Mouse (Mus musculus): Measurements from ENCODE around the gene Abcc8. TPM values are rescaled to one million over a fixed set of nuclear protein-coding genes. Genes with fewer than 3 reads are reported as not detected.

Gene Abcc8
- polyA plus RNA-seq, 1 experiment: not detected

DNA sequence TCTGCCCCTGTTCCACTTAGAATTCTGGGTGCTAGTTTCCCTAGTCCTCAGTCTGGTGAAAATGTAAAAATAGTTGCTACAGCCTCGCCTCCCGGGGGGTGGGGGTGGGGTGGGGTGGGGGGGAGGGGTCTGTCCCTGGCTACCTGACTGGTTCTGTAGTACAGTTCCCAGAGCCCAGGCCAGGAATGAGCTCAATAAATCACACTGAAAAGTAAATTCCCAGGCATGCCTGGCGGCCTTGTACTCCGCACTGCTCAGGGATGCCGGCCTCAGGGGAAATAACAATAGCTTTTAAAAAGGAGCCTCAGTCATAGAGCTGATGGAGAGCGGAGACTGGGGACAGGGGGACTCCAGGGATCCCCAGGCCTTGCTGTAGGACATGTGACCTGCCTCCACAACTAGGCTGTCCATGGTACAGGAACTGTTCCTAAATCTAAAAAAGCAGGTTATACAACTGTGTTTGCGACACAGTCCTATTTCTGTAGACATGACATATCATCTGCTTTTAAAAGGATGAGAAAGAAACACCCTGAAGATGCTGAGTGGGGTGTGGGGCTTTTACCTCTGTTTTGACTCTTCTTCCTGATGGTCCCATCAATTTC, 41.4 kb downstream of the Abcc8 start:
- Histone ChIP-seq H3K4me3 (ENCODE audit: insufficient read depth, poor library complexity, severe bottlenecking) (no peak overlapping the region), H3K79me2 (ENCODE audit: control insufficient read depth, insufficient read depth) (no peaks in the 10 kb centered on the region), H3ac (ENCODE audit: control insufficient read depth, insufficient read length, low read depth) (no peak overlapping the region), H3K36me3 (ENCODE audit: control insufficient read depth, insufficient read depth) (no peaks in the 10 kb centered on the region), H3K79me3 (ENCODE audit: low read depth) (no peaks in the 10 kb centered on the region), H3K27me3 (ENCODE audit: control insufficient read depth, insufficient read depth, insufficient read length) (peaks cover 37% of the 10 kb centered on the region)
- no peak for TF ChIP-seq CEBPB (IDR thresholded peaks at IDR 0.05; ENCODE audit: low read depth)

DNA sequence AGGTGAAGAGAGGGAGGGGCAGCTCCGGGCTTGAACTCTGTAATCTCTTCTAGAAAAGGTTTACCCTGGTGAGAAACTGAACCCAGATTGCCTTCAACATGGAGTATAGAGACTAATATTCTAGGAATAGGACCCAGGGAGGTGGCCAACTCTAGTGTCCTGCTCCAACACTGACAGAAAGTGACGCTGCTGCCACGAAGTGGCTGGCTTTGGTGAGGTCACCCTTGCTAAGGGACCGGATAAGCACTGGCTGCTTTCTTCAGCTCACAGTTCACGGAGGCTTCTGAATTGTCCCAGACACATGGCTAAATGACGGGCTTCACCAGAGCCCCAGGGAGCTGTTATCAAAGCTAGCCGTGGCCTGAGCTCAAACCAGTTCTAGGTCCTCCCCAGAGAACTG, 46.0 kb downstream of the Abcc8 start:
- TF ChIP-seq MYOG (IDR thresholded peaks at IDR 0.05; ENCODE audit: control insufficient read depth, extremely low read depth, insufficient read length): no peak
- no peak for TF ChIP-seq MYOD1 (IDR thresholded peaks at IDR 0.05; ENCODE audit: control insufficient read depth, insufficient read length, low read depth)
- TF ChIP-seq CEBPB (IDR thresholded peaks at IDR 0.05; ENCODE audit: low read depth): no peak
- TF ChIP-seq FOSL1 (IDR thresholded peaks at IDR 0.05; ENCODE audit: insufficient read depth, low read length, poor library complexity, severe bottlenecking): no peak
- TF ChIP-seq USF1 (IDR thresholded peaks at IDR 0.05; ENCODE audit: low read depth): no peak
- no peak for TF ChIP-seq MAX (IDR thresholded peaks at IDR 0.05)
- TF ChIP-seq CTCF (IDR thresholded peaks at IDR 0.05; ENCODE audit: control insufficient read depth, insufficient read depth, insufficient read length): no peak
- Histone ChIP-seq H3K4me3 (ENCODE audit: insufficient read depth, poor library complexity, severe bottlenecking) (no peak overlapping the region), H3ac (ENCODE audit: control insufficient read depth, insufficient read length, low read depth) (no peak overlapping the region), H3K36me3 (ENCODE audit: control insufficient read depth, insufficient read depth) (no peaks in the 10 kb centered on the region), H3K27me3 (ENCODE audit: control insufficient read depth, insufficient read depth, insufficient read length) (peaks cover 23% of the 10 kb centered on the region), H3K79me2 (ENCODE audit: control insufficient read depth, insufficient read depth) (no peaks in the 10 kb centered on the region), H3K79me3 (ENCODE audit: low read depth) (no peaks in the 10 kb centered on the region)

DNA sequence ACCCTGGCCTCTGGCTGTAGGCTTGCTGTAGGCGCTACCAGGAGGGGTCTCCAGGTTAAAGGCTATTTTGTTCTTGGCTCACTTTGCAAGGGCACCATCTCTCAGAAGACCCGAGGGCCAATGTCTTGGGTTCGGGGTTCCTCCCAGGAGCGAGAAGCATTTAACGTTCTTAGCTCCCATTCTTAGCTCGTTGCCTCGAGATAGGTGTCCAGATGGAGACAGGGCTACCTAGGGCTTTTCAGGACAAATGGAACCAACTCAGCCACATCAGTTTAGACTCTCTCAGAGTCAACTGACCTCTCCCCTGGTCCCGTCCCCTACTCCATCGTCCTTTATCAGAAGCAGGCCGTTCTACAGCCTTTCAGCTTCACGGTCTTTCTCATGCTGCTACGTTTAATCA, 47.6 kb downstream of the Abcc8 start:
- Histone ChIP-seq H3ac (ENCODE audit: control insufficient read depth, insufficient read length, low read depth) (no peak overlapping the region), H3K27me3 (ENCODE audit: control insufficient read depth, insufficient read depth, insufficient read length) (peaks cover 17% of the 10 kb centered on the region), H3K79me2 (ENCODE audit: control insufficient read depth, insufficient read depth) (no peaks in the 10 kb centered on the region), H3K4me3 (ENCODE audit: insufficient read depth, poor library complexity, severe bottlenecking) (no peak overlapping the region), H3K36me3 (ENCODE audit: control insufficient read depth, insufficient read depth) (no peaks in the 10 kb centered on the region), H3K79me3 (ENCODE audit: low read depth) (no peaks in the 10 kb centered on the region)
- no peak for TF ChIP-seq FOSL1 (IDR thresholded peaks at IDR 0.05; ENCODE audit: insufficient read depth, low read length, poor library complexity, severe bottlenecking)
- no peak for TF ChIP-seq CEBPB (IDR thresholded peaks at IDR 0.05; ENCODE audit: low read depth)
- TF ChIP-seq MYOG (IDR thresholded peaks at IDR 0.05; ENCODE audit: control insufficient read depth, extremely low read depth, insufficient read length): no peak
- TF ChIP-seq USF1 (IDR thresholded peaks at IDR 0.05; ENCODE audit: low read depth): no peak
- TF ChIP-seq MAX (IDR thresholded peaks at IDR 0.05): no peak
- TF ChIP-seq CTCF (IDR thresholded peaks at IDR 0.05; ENCODE audit: control insufficient read depth, insufficient read depth, insufficient read length): no peak
- no peak for TF ChIP-seq MYOD1 (IDR thresholded peaks at IDR 0.05; ENCODE audit: control insufficient read depth, insufficient read length, low read depth)

DNA sequence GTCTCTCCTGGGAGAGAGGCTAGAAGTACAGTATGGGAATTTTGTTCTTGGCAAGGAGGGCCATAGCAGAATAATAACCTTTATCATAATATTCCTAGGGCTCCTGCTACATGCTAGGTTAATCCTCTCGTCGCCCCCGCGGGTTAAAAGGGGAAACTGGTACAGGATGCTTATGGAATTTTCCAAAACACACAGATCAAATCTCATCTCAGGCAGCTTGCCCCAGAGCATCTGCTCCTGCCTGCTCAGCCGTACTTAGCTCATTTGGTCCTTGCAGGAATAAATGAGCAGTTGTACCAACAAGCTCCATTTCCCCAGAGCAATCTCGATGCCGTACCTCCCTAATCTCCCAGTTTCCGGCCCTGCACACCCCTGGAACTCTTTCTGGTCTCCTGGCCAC, 48.0 kb downstream of the Abcc8 start:
- H3K79me3 ChIP-seq (ENCODE audit: low read depth): no peaks in the 10 kb centered on the region
- no peak overlapping the region for H3ac ChIP-seq (ENCODE audit: control insufficient read depth, insufficient read length, low read depth)
- peaks cover 16% of the 10 kb centered on the region for H3K27me3 ChIP-seq (ENCODE audit: control insufficient read depth, insufficient read depth, insufficient read length)
- no peaks in the 10 kb centered on the region for H3K36me3 ChIP-seq (ENCODE audit: control insufficient read depth, insufficient read depth)
- H3K4me3 ChIP-seq (ENCODE audit: insufficient read depth, poor library complexity, severe bottlenecking): no peak overlapping the region
- TF ChIP-seq MYOG (IDR thresholded peaks at IDR 0.05; ENCODE audit: control insufficient read depth, extremely low read depth, insufficient read length) (no peak), MYOD1 (IDR thresholded peaks at IDR 0.05; ENCODE audit: control insufficient read depth, insufficient read length, low read depth) (no peak), USF1 (IDR thresholded peaks at IDR 0.05; ENCODE audit: low read depth) (no peak), MAX (IDR thresholded peaks at IDR 0.05) (no peak), CTCF (IDR thresholded peaks at IDR 0.05; ENCODE audit: control insufficient read depth, insufficient read depth, insufficient read length) (no peak), FOSL1 (IDR thresholded peaks at IDR 0.05; ENCODE audit: insufficient read depth, low read length, poor library complexity, severe bottlenecking) (no peak), CEBPB (IDR thresholded peaks at IDR 0.05; ENCODE audit: low read depth) (no peak)
- H3K79me2 ChIP-seq (ENCODE audit: control insufficient read depth, insufficient read depth): no peaks in the 10 kb centered on the region

DNA sequence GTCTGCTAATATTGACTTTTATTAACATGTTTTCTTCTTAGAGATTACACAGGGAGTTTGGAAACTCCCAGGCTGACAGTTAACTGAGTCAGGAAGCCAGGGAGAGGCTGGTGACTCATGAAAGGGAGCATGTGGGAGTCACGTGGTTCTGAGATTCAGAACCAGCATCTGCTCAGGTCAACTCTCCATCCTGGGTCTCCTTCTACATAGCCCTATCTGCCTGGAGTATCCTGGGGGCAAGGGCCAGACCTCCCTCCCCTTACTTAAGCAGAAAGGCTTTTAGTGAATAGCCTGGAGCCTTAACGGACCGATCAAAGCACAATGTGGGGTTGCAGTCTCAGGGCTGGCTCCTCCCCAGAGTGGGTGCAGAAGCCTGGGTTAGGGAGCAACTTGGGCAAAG, 48.6 kb downstream of the Abcc8 start:
- Histone ChIP-seq H3K27me3 (ENCODE audit: control insufficient read depth, insufficient read depth, insufficient read length) (peaks cover 11% of the 10 kb centered on the region), H3K79me3 (ENCODE audit: low read depth) (no peaks in the 10 kb centered on the region)
- peak; percentile 68 for TF ChIP-seq MAX (IDR thresholded peaks at IDR 0.05)
- TF ChIP-seq FOSL1 (IDR thresholded peaks at IDR 0.05; ENCODE audit: insufficient read depth, low read length, poor library complexity, severe bottlenecking): peak; percentile 47
- TF ChIP-seq USF1 (IDR thresholded peaks at IDR 0.05; ENCODE audit: low read depth): peak; percentile 94
- no peak for TF ChIP-seq CTCF (IDR thresholded peaks at IDR 0.05; ENCODE audit: control insufficient read depth, insufficient read depth, insufficient read length)

DNA sequence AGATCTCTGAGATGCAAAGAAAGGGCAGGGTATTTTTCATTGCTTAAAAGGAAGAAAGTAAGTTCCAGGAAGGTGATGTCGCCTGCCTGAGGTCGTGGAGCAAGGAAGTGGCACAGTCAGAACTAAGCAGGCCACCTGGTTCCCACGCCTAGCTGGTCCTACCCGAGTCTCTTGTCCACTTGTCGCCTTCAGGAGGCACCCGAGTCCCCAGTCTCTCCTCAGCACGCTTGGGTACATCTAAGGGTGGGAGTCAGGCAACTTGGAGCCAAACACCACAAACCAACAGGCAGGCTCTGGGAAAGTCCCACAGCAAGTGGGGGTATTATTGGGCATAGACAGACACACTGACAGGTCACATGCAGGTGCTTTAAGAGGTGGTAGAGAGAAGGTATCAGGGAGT, 49.1 kb downstream of the Abcc8 start:
- Histone ChIP-seq H3ac (ENCODE audit: control insufficient read depth, insufficient read length, low read depth) (no peak overlapping the region), H3K4me3 (ENCODE audit: insufficient read depth, poor library complexity, severe bottlenecking) (no peak overlapping the region), H3K27me3 (ENCODE audit: control insufficient read depth, insufficient read depth, insufficient read length) (peaks cover 5% of the 10 kb centered on the region), H3K79me2 (ENCODE audit: control insufficient read depth, insufficient read depth) (no peaks in the 10 kb centered on the region), H3K36me3 (ENCODE audit: control insufficient read depth, insufficient read depth) (no peaks in the 10 kb centered on the region), H3K79me3 (ENCODE audit: low read depth) (no peaks in the 10 kb centered on the region)
- TF ChIP-seq MYOD1 (IDR thresholded peaks at IDR 0.05; ENCODE audit: control insufficient read depth, insufficient read length, low read depth): no peak

More for the DNA sequence above, 48.6 kb downstream of the Abcc8 start:
- Histone ChIP-seq H3K79me2 (ENCODE audit: control insufficient read depth, insufficient read depth) (no peaks in the 10 kb centered on the region), H3K4me3 (ENCODE audit: insufficient read depth, poor library complexity, severe bottlenecking) (no peak overlapping the region), H3K36me3 (ENCODE audit: control insufficient read depth, insufficient read depth) (no peaks in the 10 kb centered on the region), H3ac (ENCODE audit: control insufficient read depth, insufficient read length, low read depth) (no peak overlapping the region)
